In genomic region chr8:125116616-125117015, GRCm38 (mm10) we compare ENCODE assay signal across 10 mouse cellular contexts.
DNase-seq lines count a peak whose midpoint lies in the region; ATAC-seq and TF ChIP-seq lines count a peak whose summit lies in the region.
"Had no signal": no experiment of that assay in that cellular context is flagged by ENCODE, and none has a peak within 500 bp of the region (broad histone marks: within the 10 kb centered on the region; RNA-seq: fewer than 3 reads in every experiment).

No protein-coding gene starts in this region.

- peak; percentile 88 for TF ChIP-seq CTCF in intestine, postnatal 0 days (IDR thresholded peaks at IDR 0.05; ENCODE audit: low read depth)
- TF ChIP-seq CTCF in bone marrow, adult 2 months (IDR thresholded peaks at IDR 0.05; ENCODE audit: control insufficient read depth, insufficient read depth, low read length): peak; percentile 64

- no peak overlapping the region for H3K4me2 ChIP-seq in intestine, postnatal 0 days (replicated peaks; ENCODE audit: low read depth)
- no peak overlapping the region for H3K4me2 ChIP-seq in intestine, embryonic 15.5 days (replicated peaks)
- no peak overlapping the region for H3K4me2 ChIP-seq in neural tube, embryonic 11.5 days (ENCODE audit: low read depth)
- H3K4me2 ChIP-seq: limb, embryonic 15.5 days; stomach, embryonic 15.5 days had no signal

- H3K36me3 ChIP-seq in intestine, postnatal 0 days (ENCODE audit: control insufficient read depth, insufficient read depth): no peaks in the 10 kb centered on the region
- no peaks in the 10 kb centered on the region for H3K36me3 ChIP-seq in intestine, embryonic 15.5 days
- H3K36me3 ChIP-seq in neural tube, embryonic 11.5 days (ENCODE audit: control insufficient read depth, insufficient read depth, low read length): no peaks in the 10 kb centered on the region
- H3K36me3 ChIP-seq: limb, embryonic 15.5 days; stomach, embryonic 15.5 days had no signal

- no peak for TF ChIP-seq POLR2A in bone marrow, adult 2 months (IDR thresholded peaks at IDR 0.05; ENCODE audit: borderline replicate concordance, control insufficient read depth, low read depth, low read length)

- H3K4me1 ChIP-seq in intestine, postnatal 0 days (replicated peaks; ENCODE audit: control insufficient read depth, insufficient read depth, low read length): no peaks in the 10 kb centered on the region
- no peaks in the 10 kb centered on the region for H3K4me1 ChIP-seq in intestine, embryonic 15.5 days (replicated peaks)
- H3K4me1 ChIP-seq in bone marrow, adult 2 months (ENCODE audit: control insufficient read depth, insufficient read depth, low read length): no peaks in the 10 kb centered on the region
- no peaks in the 10 kb centered on the region for H3K4me1 ChIP-seq in neural tube, embryonic 11.5 days (ENCODE audit: control insufficient read depth, insufficient read depth, low read length)
- H3K4me1 ChIP-seq: limb, embryonic 15.5 days; stomach, embryonic 15.5 days had no signal

- WGBS in intestine, postnatal 0 days: 24% methylated on average over 2 of the region's 2 CpGs
- 26% methylated on average over 2 of the region's 2 CpGs for WGBS in intestine, embryonic 15.5 days
- WGBS in bone marrow, adult 2 months: 24% methylated on average over 2 of the region's 2 CpGs
- WGBS in neural tube, embryonic 11.5 days: 20% methylated on average over 2 of the region's 2 CpGs

- DNase-seq in ES-CJ7 (ENCODE audit: low read depth, low spot score): peak; percentile 62
- DNase-seq in frontal cortex, postnatal 25 days (ENCODE audit: low spot score in 2 of 2): peak; percentile 28 to 44
- peak; percentile 57 to 59 for DNase-seq in left cerebral cortex, adult 18-20 months (ENCODE audit: low spot score in 2 of 2)
- peak; percentile 42 for DNase-seq in neural tube, embryonic 11.5 days (ENCODE audit: low spot score)
- DNase-seq in Muller cell, postnatal 12 days (ENCODE audit: inconsistent ontology term): no peak

- no peak overlapping the region for H3K9ac ChIP-seq in intestine, postnatal 0 days (ENCODE audit: low read depth, low read length)
- H3K9ac ChIP-seq in intestine, embryonic 15.5 days: no peak overlapping the region
- no peak overlapping the region for H3K9ac ChIP-seq in neural tube, embryonic 11.5 days (ENCODE audit: low read length)
- H3K9ac ChIP-seq: limb, embryonic 15.5 days; stomach, embryonic 15.5 days had no signal

- no peak overlapping the region for H3K27ac ChIP-seq in intestine, postnatal 0 days (ENCODE audit: low read depth, low read length)
- H3K27ac ChIP-seq in intestine, embryonic 15.5 days: no peak overlapping the region
- no peak overlapping the region for H3K27ac ChIP-seq in bone marrow, adult 2 months (ENCODE audit: control insufficient read depth, insufficient read depth, low read depth, low read length, poor library complexity)
- H3K27ac ChIP-seq in neural tube, embryonic 11.5 days (ENCODE audit: low read depth, low read length): no peak overlapping the region
- H3K27ac ChIP-seq: limb, embryonic 15.5 days; stomach, embryonic 15.5 days had no signal

- no peak for ATAC-seq in intestine, postnatal 0 days
- ATAC-seq in intestine, embryonic 15.5 days: no peak
- no peak for ATAC-seq in neural tube, embryonic 11.5 days (ENCODE audit: insufficient read depth, low FRiP score, low TSS enrichment)

- H3K9me3 ChIP-seq in intestine, postnatal 0 days (ENCODE audit: control insufficient read depth): no peaks in the 10 kb centered on the region
- no peaks in the 10 kb centered on the region for H3K9me3 ChIP-seq in intestine, embryonic 15.5 days
- no peaks in the 10 kb centered on the region for H3K9me3 ChIP-seq in neural tube, embryonic 11.5 days (ENCODE audit: control insufficient read depth, low read length)
- H3K9me3 ChIP-seq: limb, embryonic 15.5 days; stomach, embryonic 15.5 days had no signal

- no peak overlapping the region for H3K4me3 ChIP-seq in intestine, postnatal 0 days (ENCODE audit: low read depth, low read length)
- H3K4me3 ChIP-seq in intestine, embryonic 15.5 days (replicated peaks): no peak overlapping the region
- no peak overlapping the region for H3K4me3 ChIP-seq in bone marrow, adult 2 months (replicated peaks; ENCODE audit: control insufficient read depth, low read depth, low read length)
- no peak overlapping the region for H3K4me3 ChIP-seq in neural tube, embryonic 11.5 days (ENCODE audit: low read depth, low read length)
- H3K4me3 ChIP-seq: limb, embryonic 15.5 days; stomach, embryonic 15.5 days had no signal

- no peaks in the 10 kb centered on the region for H3K27me3 ChIP-seq in intestine, postnatal 0 days (replicated peaks; ENCODE audit: control insufficient read depth, insufficient read depth, low read length)
- H3K27me3 ChIP-seq in intestine, embryonic 15.5 days (replicated peaks): no peaks in the 10 kb centered on the region
- no peaks in the 10 kb centered on the region for H3K27me3 ChIP-seq in neural tube, embryonic 11.5 days (ENCODE audit: control insufficient read depth, insufficient read depth, low read length)
- H3K27me3 ChIP-seq: stomach, embryonic 15.5 days had no signal
